Mouse (Mus musculus) erythroblast, embryonic 14.5 days (primary cell): ENCODE measurements around the gene Zfp62.

Source experiments
- GATA1 ChIP-seq: IDR thresholded peaks from 2 replicates; pipeline ENCODE4 v1.6.1; 2012; ENCODE audit warnings: low read length, inconsistent platforms, mixed read lengths
- TAL1 ChIP-seq: IDR thresholded peaks from 3 replicates; pipeline ENCODE4 v1.6.1; 2012; ENCODE audit warnings: low read length, inconsistent platforms, mixed read lengths

GRCm38 (mm10) chr11:49170576-49170975 is 32.5 kb upstream of the Zfp62 start:
- TF ChIP-seq GATA1 (no peak), TAL1 (no peak)
